Mouse (Mus musculus): ENCODE measurements around the gene Zfp444.
"Not testable (repeated sequence)": the region's sequence is repeated elsewhere in the genome, so short reads cannot be mapped to it uniquely, and the experiment has no call there.

Gene Zfp444

DNA sequence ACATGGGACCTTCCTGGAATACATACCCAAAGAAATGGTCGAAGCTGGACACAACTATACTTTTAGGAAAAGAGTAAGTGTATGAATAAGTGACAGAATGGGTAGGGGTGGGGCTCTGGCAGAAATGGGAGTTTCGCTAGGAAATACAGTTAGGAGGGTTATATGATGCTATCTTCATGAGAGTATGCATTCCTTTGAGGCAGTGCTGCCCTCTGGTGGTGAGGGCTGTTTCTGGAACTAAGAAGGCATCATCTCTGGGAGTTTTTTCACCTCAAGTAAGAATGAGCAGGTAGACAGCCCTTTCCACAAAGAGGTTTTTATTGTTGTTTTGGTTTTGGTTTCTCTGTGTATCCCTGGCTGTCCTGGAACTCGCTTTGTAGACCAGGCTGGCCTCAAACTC lies 19.4 kb downstream of the Zfp444 start:
- in situ Hi-C loops (cut with MboI, MseI) = loop anchor here (5.0 kb wide), 1 partner anchor 64 kb away; no protein-coding TSS in a partner anchor

- in situ Hi-C loops (cut with MboI, MseI) = loop anchor here (5.0 kb wide), 1 partner anchor 67 kb away; no protein-coding TSS in a partner anchor
Measured at GRCm38 (mm10) chr7:6194129-6194528, 22.1 kb downstream of the Zfp444 start.

DNA sequence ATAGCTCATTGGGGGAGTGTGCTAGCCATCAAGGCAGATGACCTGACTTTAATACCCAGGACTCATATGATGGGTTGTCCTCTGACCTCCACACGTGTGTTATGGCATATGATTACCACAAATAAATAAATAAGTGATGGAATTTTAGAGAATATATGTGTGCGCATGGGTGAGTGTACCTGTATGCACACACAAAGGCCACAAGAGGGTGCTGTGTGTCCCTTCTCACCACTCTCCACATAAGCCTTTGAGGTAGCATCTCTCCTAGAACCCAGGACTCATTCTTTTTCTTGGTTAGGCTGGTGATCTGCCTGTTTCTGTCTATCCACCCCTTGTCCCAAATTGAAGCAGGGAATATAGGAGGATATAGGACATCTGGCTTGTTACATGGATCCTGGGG lies 23.8 kb downstream of the Zfp444 start:
- in situ Hi-C loops (cut with MboI, MseI) = no loop called here

DNA sequence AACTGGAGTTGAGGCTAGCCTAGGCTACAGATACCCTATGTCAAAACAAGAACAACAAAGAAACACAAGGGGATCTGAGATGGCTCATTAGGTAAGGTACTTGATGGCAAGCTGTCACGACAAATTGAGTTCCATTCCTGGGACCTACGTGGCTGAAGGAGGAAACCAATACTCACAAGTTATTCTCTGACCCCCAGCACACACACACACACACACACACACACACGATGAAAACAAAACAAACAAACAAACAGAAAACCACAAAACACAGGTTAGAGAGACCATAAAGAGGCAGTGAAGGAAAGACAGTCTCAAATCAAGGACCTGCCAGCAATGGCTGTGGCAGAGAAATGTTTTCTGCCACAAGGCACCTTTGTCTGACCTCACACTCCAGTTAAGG lies 24.8 kb downstream of the Zfp444 start, which contains the start of gene Galp:
Gene Galp (plus strand): TSS at position 301 of the 400 bp plus-strand sequence.
- in situ Hi-C loops (cut with MboI, MseI) = no loop called here

- in situ Hi-C loops (cut with MboI, MseI) = loop anchor here in 1 of 2 experiments (25.0 kb wide), 1 partner anchor 842 kb away; the partner anchor contains the start of genes Gm5065 and Nlrp2
Measured at GRCm38 (mm10) chr7:6204200-6204599, 32.2 kb downstream of the Zfp444 start.

- in situ Hi-C loops (cut with MboI, MseI) = loop anchor here in 1 of 2 experiments (25.0 kb wide), 1 partner anchor 851 kb away; the partner anchor contains the start of genes Gm5065 and Nlrp2
Measured at GRCm38 (mm10) chr7:6213144-6213543, 41.1 kb downstream of the Zfp444 start.

- in situ Hi-C loops (cut with MboI, MseI) = loop anchor here in 1 of 2 experiments (25.0 kb wide), 1 partner anchor 852 kb away; the partner anchor contains the start of genes Gm5065 and Nlrp2
Measured at GRCm38 (mm10) chr7:6214691-6215090, 42.7 kb downstream of the Zfp444 start.

- in situ Hi-C loops (cut with MboI, MseI) = loop anchor here in 1 of 2 experiments (25.0 kb wide), 1 partner anchor 858 kb away; the partner anchor contains the start of genes Gm5065 and Nlrp2
Measured at GRCm38 (mm10) chr7:6220147-6220546, 48.1 kb downstream of the Zfp444 start.

- in situ Hi-C loops (cut with MboI, MseI) = loop anchor here in 1 of 2 experiments (25.0 kb wide), 1 partner anchor 860 kb away; the partner anchor contains the start of genes Gm5065 and Nlrp2
Measured at GRCm38 (mm10) chr7:6221978-6222377, 50.0 kb downstream of the Zfp444 start, which contains the start of gene Zscan5b. Gene Zscan5b (plus strand): TSS chr7:6222278.

DNA sequence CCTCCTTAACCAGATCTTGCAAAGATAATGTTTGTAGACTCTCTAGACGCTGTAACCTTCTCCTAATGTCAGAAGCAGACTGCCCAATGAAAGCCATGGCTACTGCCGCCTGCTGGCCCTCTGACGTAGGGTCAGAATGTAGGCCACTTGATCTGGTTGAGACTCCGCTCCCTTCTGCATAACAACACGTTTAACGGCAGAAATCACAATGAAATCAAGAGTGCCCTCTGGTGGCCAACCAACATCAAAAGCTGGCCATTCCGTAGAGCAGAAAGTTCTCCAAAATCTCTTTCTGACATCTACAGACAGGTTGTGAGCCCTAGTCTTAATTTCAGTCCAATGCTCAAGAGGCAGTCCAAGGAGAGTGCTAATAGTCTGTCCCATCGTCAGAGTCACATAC lies 56.5 kb downstream of the Zfp444 start:
- in situ Hi-C loops (cut with MboI, MseI) = not testable (repeated sequence)

DNA sequence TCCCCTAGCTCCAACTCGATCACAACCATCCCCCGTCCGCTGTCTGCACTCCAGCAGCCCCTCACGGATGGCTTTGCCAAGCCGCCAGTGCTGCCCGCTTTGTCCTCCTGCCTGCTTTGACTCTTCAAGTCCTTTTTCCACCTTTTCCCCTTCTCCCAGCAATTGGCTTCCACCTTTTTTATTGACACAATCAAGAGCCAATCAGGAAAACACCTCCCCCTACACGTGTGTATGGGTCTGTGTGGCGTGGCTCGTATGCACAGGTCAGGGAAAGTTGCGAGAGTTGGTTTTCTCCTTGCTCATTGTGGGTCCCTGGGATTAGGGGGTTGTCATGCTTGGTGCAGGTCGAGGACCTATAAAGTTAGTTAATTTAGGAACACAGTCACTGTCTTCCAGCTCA lies 67.8 kb downstream of the Zfp444 start:
- in situ Hi-C loops (cut with MboI, MseI) = no loop called here

GRCm38 (mm10) chr7:6240841-6241425 lies 68.9 kb downstream of the Zfp444 start:
- in situ Hi-C loops (cut with MboI, MseI) = not testable (repeated sequence)
